ENCODE assay signal across 9 mouse cellular contexts in the genomic region with DNA sequence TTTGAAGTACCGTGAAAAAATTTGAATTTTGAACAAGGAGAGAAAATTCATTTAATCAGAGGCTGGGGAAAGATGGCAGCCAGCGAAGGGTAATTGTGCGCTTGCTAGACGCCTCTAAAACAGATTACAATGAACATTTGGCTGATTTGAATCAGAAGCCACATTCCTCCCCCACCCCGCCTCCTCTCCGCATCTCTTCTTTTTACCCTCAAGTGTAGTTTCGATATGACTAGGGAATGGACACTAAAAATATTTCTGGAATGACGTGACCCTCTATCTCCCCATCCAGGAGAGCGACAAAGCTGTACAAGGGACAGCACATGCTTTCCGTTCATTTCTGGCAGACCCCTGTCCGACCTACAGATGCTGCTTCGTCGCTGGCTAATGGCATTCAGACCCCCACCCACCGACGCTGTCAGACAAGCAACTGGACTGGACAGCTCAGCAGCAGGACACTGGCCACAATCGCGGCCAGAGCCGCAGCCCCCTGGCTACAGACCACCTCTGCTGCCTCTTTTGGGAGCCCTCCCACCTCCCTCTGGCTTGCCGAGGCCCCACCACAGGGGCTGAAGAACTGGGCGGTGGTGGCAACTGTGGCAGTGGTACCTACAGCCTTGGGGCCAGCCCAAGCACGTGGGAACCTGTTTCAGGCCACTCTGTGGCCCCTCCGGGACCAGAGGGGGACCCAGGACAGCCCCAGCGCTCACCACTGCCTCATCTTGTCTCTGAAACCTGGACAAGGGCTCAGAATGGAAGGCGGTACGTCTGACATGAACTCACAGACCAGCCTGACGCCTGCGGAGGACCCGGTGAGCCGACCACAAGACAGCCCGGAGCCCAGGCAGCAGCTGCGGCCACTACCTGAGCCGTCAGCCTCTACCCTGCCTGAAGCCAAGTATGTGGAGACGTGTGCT. TPM values are rescaled to one million over a fixed set of nuclear protein-coding genes. Genes with fewer than 3 reads are reported as not detected.
A peak's percentile ranks its signal among the peaks of the same experiment; 100 is the strongest.
DNase-seq lines count a peak whose midpoint lies in the region; ATAC-seq and TF ChIP-seq lines count a peak whose summit lies in the region.
"Had no signal": no experiment of that assay in that cellular context is flagged by ENCODE, and none has a peak within 500 bp of the region (broad histone marks: within the 10 kb centered on the region; RNA-seq: fewer than 3 reads in every experiment).

TSS of gene 1110002E22Rik (plus strand) at position 321 of the 914 bp plus-strand sequence.

- H3K4me1 ChIP-seq in lung, embryonic 14.5 days (ENCODE audit: insufficient read depth): peaks cover 18% of the 10 kb centered on the region; the same call in 1 of the 2 replicates
- H3K4me1 ChIP-seq in embryonic facial prominence, embryonic 14.5 days (ENCODE audit: control insufficient read depth, insufficient read depth, low read length): peaks cover 31% of the 10 kb centered on the region
- peaks cover 58% of the 10 kb centered on the region for H3K4me1 ChIP-seq in olfactory bulb, adult 2 months (ENCODE audit: control insufficient read depth, insufficient read depth, low read length)

- 57% methylated on average over 33 of the region's 33 CpGs for WGBS in lung, embryonic 14.5 days
- WGBS in embryonic facial prominence, embryonic 14.5 days: 64% methylated on average over 33 of the region's 33 CpGs
- WGBS in olfactory bulb, adult 2 months: 74% methylated on average over 33 of the region's 33 CpGs

- DNase-seq in lung, embryonic 14.5 days: peak; percentile 33
- no peak for DNase-seq in lung, adult 18-20 months
- DNase-seq in embryonic facial prominence, embryonic 14.5 days (ENCODE audit: low spot score): peak; percentile 17
- DNase-seq in heart, postnatal 14 days: peak in 1 of 2 experiments; percentile 23
- no peak for DNase-seq in urinary bladder, postnatal 36 days (ENCODE audit: low spot score in 2 of 2)
- DNase-seq in adrenal gland, postnatal 10 days: no peak

- peak within 1 kb of the TSS; percentile 32; the same call in 1 of the 2 replicates for H3K4me2 ChIP-seq in lung, embryonic 14.5 days
- H3K4me2 ChIP-seq in embryonic facial prominence, embryonic 14.5 days (ENCODE audit: low read depth, low read length): peak within 1 kb of the TSS; percentile 18
- H3K4me2 ChIP-seq: neural tube, embryonic 12.5 days had no signal

- no peaks in the 10 kb centered on the region for H3K36me3 ChIP-seq in lung, embryonic 14.5 days (ENCODE audit: insufficient read depth)
- H3K36me3 ChIP-seq in embryonic facial prominence, embryonic 14.5 days (ENCODE audit: control insufficient read depth, insufficient read depth, low read length): no peaks in the 10 kb centered on the region
- H3K36me3 ChIP-seq: neural tube, embryonic 12.5 days had no signal

- H3K27ac ChIP-seq in lung, embryonic 14.5 days (ENCODE audit: low read depth): 0 out of 2 replicates have a peak within 1 kb of the TSS, but pooled peaks have one; percentile 2
- H3K27ac ChIP-seq in embryonic facial prominence, embryonic 14.5 days (replicated peaks; ENCODE audit: low read depth, low read length): peak within 1 kb of the TSS; percentile 72
- H3K27ac ChIP-seq in olfactory bulb, adult 2 months (ENCODE audit: insufficient read depth, low read depth, low read length): peak within 1 kb of the TSS; percentile 91
- H3K27ac ChIP-seq: neural tube, embryonic 12.5 days had no signal

- TF ChIP-seq POLR2A in olfactory bulb, adult 2 months (IDR thresholded peaks at IDR 0.05; ENCODE audit: insufficient read depth, low read depth, low read length): no peak

- H3K4me3 ChIP-seq in lung, embryonic 14.5 days (ENCODE audit: low read depth, low read length): peak within 1 kb of the TSS; percentile 0; the same call in 1 of the 2 replicates
- no peak within 1 kb of the TSS for H3K4me3 ChIP-seq in embryonic facial prominence, embryonic 14.5 days (ENCODE audit: low read depth, low read length)
- H3K4me3 ChIP-seq in olfactory bulb, adult 2 months (ENCODE audit: insufficient read depth, low read depth, low read length): no peak within 1 kb of the TSS
- H3K4me3 ChIP-seq: neural tube, embryonic 12.5 days had no signal

- no peak for TF ChIP-seq CTCF in lung, embryonic 14.5 days (IDR thresholded peaks at IDR 0.05; ENCODE audit: low read depth)
- TF ChIP-seq CTCF in olfactory bulb, adult 2 months (IDR thresholded peaks at IDR 0.05; ENCODE audit: insufficient read depth, low read depth, low read length): no peak

- no peaks in the 10 kb centered on the region for H3K27me3 ChIP-seq in lung, embryonic 14.5 days (ENCODE audit: insufficient read depth, low read length)
- no peaks in the 10 kb centered on the region for H3K27me3 ChIP-seq in embryonic facial prominence, embryonic 14.5 days (replicated peaks; ENCODE audit: control insufficient read depth, insufficient read depth, low read length)
- H3K27me3 ChIP-seq: neural tube, embryonic 12.5 days had no signal

- intact Hi-C loops in heart, postnatal 14 days (cut with DNase I): loop anchor here (5.0 kb wide), 2 partner anchors 38 to 73 kb away; no protein-coding TSS in a partner anchor

- peak; percentile 36; the same call in 1 of the 2 replicates for ATAC-seq in lung, embryonic 14.5 days (ENCODE audit: insufficient read depth)
- ATAC-seq in embryonic facial prominence, embryonic 14.5 days (ENCODE audit: low read depth): peak; percentile 24; the same call in 1 of the 2 replicates
- ATAC-seq in inflammation-experienced regulatory T-cells, adult 6 months: no peak

- H3K9ac ChIP-seq in lung, embryonic 14.5 days: no peak within 1 kb of the TSS
- 0 out of 2 replicates have a peak within 1 kb of the TSS, but pooled peaks have one; percentile 1 for H3K9ac ChIP-seq in embryonic facial prominence, embryonic 14.5 days (ENCODE audit: low read depth, low read length)
- H3K9ac ChIP-seq: neural tube, embryonic 12.5 days had no signal

- no peaks in the 10 kb centered on the region for H3K9me3 ChIP-seq in lung, embryonic 14.5 days (ENCODE audit: low read depth, low read length)
- H3K9me3 ChIP-seq in embryonic facial prominence, embryonic 14.5 days (ENCODE audit: control insufficient read depth, low read length): no peaks in the 10 kb centered on the region
- H3K9me3 ChIP-seq: neural tube, embryonic 12.5 days had no signal

RNA-seq across cellular contexts. Expression of gene 1110002E22Rik, which starts in this region (rescaled TPM):
- polyA plus RNA-seq in lung, embryonic 14.5 days (2014; fragmentation: Nextera tagmentation; extraction: Ambion mirVana): 0.21 and 0.31 TPM in 2 replicates
- polyA plus RNA-seq in embryonic facial prominence, embryonic 14.5 days (2014; fragmentation: Nextera tagmentation; extraction: Ambion mirVana): 5.5 and 7.5 TPM in 2 replicates
- 10 to 100 TPM; 51.9 to 53.7 TPM for total RNA-seq in heart, postnatal 14 days (2021)
- polyA plus RNA-seq in olfactory bulb, adult 2 months (2012; ENCODE audit: insufficient read depth, insufficient read length, low replicate concordance, missing spikeins): not detected in 2 replicates
- polyA plus RNA-seq in inflammation-experienced regulatory T-cells, adult 6 months (2017; shearing (Covaris generic)): not detected
- total RNA-seq in adrenal gland, postnatal 10 days (2021): 10 to 100 TPM in 1 of 2 experiments, 1 to 10 TPM in 1; 2.5 to 11.6 TPM

Comparison
In these comparisons a context has a peak if more than half of its experiments do, and no peak if none do; other contexts are left out.
1. RNA of gene 1110002E22Rik (total RNA-seq): 51.9 to 53.7 TPM in heart, postnatal 14 days; 2.5 to 11.6 TPM in adrenal gland, postnatal 10 days; every median in the first group is over 4 times any median in the second.
2. Peak in DNase-seq, ATAC-seq, H3K4me3 ChIP-seq, H3K27ac ChIP-seq and H3K4me2 ChIP-seq in lung, embryonic 14.5 days; RNA of the gene not detected or under 1 TPM.
3. H3K27ac ChIP-seq: peak in every context shown above with its lines; median percentile 91 in olfactory bulb, adult 2 months; 72 in embryonic facial prominence, embryonic 14.5 days; 2 in lung, embryonic 14.5 days.